Mouse (Mus musculus): ENCODE results near the gene Kank3. TPM values are rescaled to one million over a fixed set of nuclear protein-coding genes. Genes with fewer than 3 reads are reported as not detected.
A peak's percentile ranks its signal among the peaks of the same experiment; 100 is the strongest.

The Kank3 gene
- polyA plus RNA-seq (2015; fragmentation: Nextera tagmentation; extraction: Ambion mirVana) = 37.4 and 40.5 TPM in 2 replicates

GRCm38 (mm10) chr17:33810334-33811141 lies at the start of gene Kank3:
Gene Kank3, plus strand, starts transcription at chr17:33810519.
- peaks cover 21% of the 10 kb centered on the region for H3K27me3 ChIP-seq
- ATAC-seq (ENCODE audit: low FRiP score) = peak; percentile 98
- peak within 1 kb of the TSS; percentile 40; the same call in 1 of the 2 replicates for H3K27ac ChIP-seq
- H3K4me1 ChIP-seq (replicated peaks) = peaks cover 12% of the 10 kb centered on the region
- H3K36me3 ChIP-seq = no peaks in the 10 kb centered on the region
- H3K4me2 ChIP-seq = peak within 1 kb of the TSS; percentile 72
- H3K9ac ChIP-seq = peak within 1 kb of the TSS; percentile 70
- H3K4me3 ChIP-seq = peak within 1 kb of the TSS; percentile 49
- H3K9me3 ChIP-seq = no peaks in the 10 kb centered on the region
- WGBS = 1% methylated on average over 36 of the region's 36 CpGs

- no peaks in the 10 kb centered on the region for H3K36me3 ChIP-seq
- no peak overlapping the region for H3K4me3 ChIP-seq
- ATAC-seq (ENCODE audit: low FRiP score) = no peak
Measured at GRCm38 (mm10) chr17:33766389-33766788, 43.9 kb upstream of the Kank3 start.

GRCm38 (mm10) chr17:33771617-33772016 lies 38.7 kb upstream of the Kank3 start:
- H3K4me1 ChIP-seq (replicated peaks) = no peaks in the 10 kb centered on the region
- 97% methylated on average over 4 of the region's 4 CpGs for WGBS
- ATAC-seq (ENCODE audit: low FRiP score) = no peak
- no peak overlapping the region for H3K27ac ChIP-seq
- H3K4me3 ChIP-seq = no peak overlapping the region
- no peak overlapping the region for H3K9ac ChIP-seq
- no peaks in the 10 kb centered on the region for H3K9me3 ChIP-seq
- no peak overlapping the region for H3K4me2 ChIP-seq
- no peaks in the 10 kb centered on the region for H3K27me3 ChIP-seq
- no peaks in the 10 kb centered on the region for H3K36me3 ChIP-seq

More at GRCm38 (mm10) chr17:33766389-33766788, 43.9 kb upstream of the Kank3 start:
- H3K4me1 ChIP-seq (replicated peaks) = no peaks in the 10 kb centered on the region
- no peak overlapping the region for H3K9ac ChIP-seq
- no peaks in the 10 kb centered on the region for H3K27me3 ChIP-seq
- WGBS = 81% methylated on average over 3 of the region's 3 CpGs
- no peaks in the 10 kb centered on the region for H3K9me3 ChIP-seq
- H3K4me2 ChIP-seq = no peak overlapping the region
- H3K27ac ChIP-seq = no peak overlapping the region

GRCm38 (mm10) chr17:33773426-33773825 lies 36.9 kb upstream of the Kank3 start:
- Histone ChIP-seq H3K9ac (no peak overlapping the region), H3K9me3 (no peaks in the 10 kb centered on the region), H3K4me3 (no peak overlapping the region), H3K36me3 (no peaks in the 10 kb centered on the region; the same call in 1 of the 2 replicates), H3K27me3 (no peaks in the 10 kb centered on the region), H3K4me1 (replicated peaks) (peaks cover 2% of the 10 kb centered on the region; the same call in 1 of the 2 replicates), H3K4me2 (no peak overlapping the region), H3K27ac (no peak overlapping the region)
- ATAC-seq (ENCODE audit: low FRiP score) = no peak
- 78% methylated on average over 6 of the region's 6 CpGs for WGBS

- ATAC-seq (ENCODE audit: low FRiP score) = no peak
Measured at GRCm38 (mm10) chr17:33773871-33774572, 36.3 kb upstream of the Kank3 start.

GRCm38 (mm10) chr17:33774573-33775155 lies 35.7 kb upstream of the Kank3 start:
- Histone ChIP-seq H3K4me1 (replicated peaks) (peaks cover 14% of the 10 kb centered on the region), H3K4me2 (no peak overlapping the region), H3K36me3 (no peaks in the 10 kb centered on the region; the same call in 1 of the 2 replicates), H3K4me3 (no peak overlapping the region), H3K9me3 (no peaks in the 10 kb centered on the region), H3K27me3 (no peaks in the 10 kb centered on the region), H3K27ac (no peak overlapping the region), H3K9ac (no peak overlapping the region)
- 91% methylated on average over 8 of the region's 8 CpGs for WGBS
- ATAC-seq (ENCODE audit: low FRiP score) = no peak

More at GRCm38 (mm10) chr17:33773871-33774572, 36.3 kb upstream of the Kank3 start:
- H3K4me1 ChIP-seq (replicated peaks) = peaks cover 8% of the 10 kb centered on the region
- no peaks in the 10 kb centered on the region for H3K9me3 ChIP-seq
- no peaks in the 10 kb centered on the region; the same call in 1 of the 2 replicates for H3K36me3 ChIP-seq
- no peak overlapping the region for H3K27ac ChIP-seq
- no peaks in the 10 kb centered on the region for H3K27me3 ChIP-seq
- H3K4me3 ChIP-seq = no peak overlapping the region
- 93% methylated on average over 6 of the region's 6 CpGs for WGBS
- no peak overlapping the region for H3K4me2 ChIP-seq
- H3K9ac ChIP-seq = no peak overlapping the region

GRCm38 (mm10) chr17:33775287-33775686 lies 35.0 kb upstream of the Kank3 start:
- ATAC-seq (ENCODE audit: low FRiP score) = no peak
- Histone ChIP-seq H3K9ac (no peak overlapping the region), H3K4me1 (replicated peaks) (peaks cover 20% of the 10 kb centered on the region), H3K4me2 (no peak overlapping the region), H3K4me3 (no peak overlapping the region), H3K27ac (no peak overlapping the region), H3K27me3 (no peaks in the 10 kb centered on the region), H3K9me3 (no peaks in the 10 kb centered on the region), H3K36me3 (no peaks in the 10 kb centered on the region; the same call in 1 of the 2 replicates)
- WGBS = 97% methylated on average over 4 of the region's 4 CpGs

GRCm38 (mm10) chr17:33779271-33779966 lies 30.9 kb upstream of the Kank3 start:
- ATAC-seq (ENCODE audit: low FRiP score) = peak; percentile 82
- Histone ChIP-seq H3K4me1 (replicated peaks) (peaks cover 42% of the 10 kb centered on the region), H3K4me3 (0 out of 2 replicates have a peak overlapping the region, but pooled peaks have one; percentile 47), H3K27me3 (peaks cover 16% of the 10 kb centered on the region), H3K9ac (no peak overlapping the region; the same call in 1 of the 2 replicates), H3K36me3 (no peaks in the 10 kb centered on the region; the same call in 1 of the 2 replicates), H3K9me3 (no peaks in the 10 kb centered on the region), H3K27ac (peak overlapping the region; percentile 73), H3K4me2 (peak overlapping the region; percentile 88)
- WGBS = 61% methylated on average over 9 of the region's 9 CpGs

GRCm38 (mm10) chr17:33779967-33780295 lies 30.4 kb upstream of the Kank3 start:
- 0 out of 2 replicates have a peak, but pooled peaks have one; percentile 3 for ATAC-seq (ENCODE audit: low FRiP score)
- Histone ChIP-seq H3K4me3 (peak overlapping the region; percentile 47), H3K4me1 (replicated peaks) (peaks cover 42% of the 10 kb centered on the region), H3K4me2 (peak overlapping the region; percentile 88), H3K9ac (no peak overlapping the region), H3K9me3 (no peaks in the 10 kb centered on the region), H3K27me3 (peaks cover 16% of the 10 kb centered on the region), H3K36me3 (no peaks in the 10 kb centered on the region; the same call in 1 of the 2 replicates), H3K27ac (peak overlapping the region; percentile 70; the same call in 1 of the 2 replicates)
- 89% methylated on average over 5 of the region's 5 CpGs for WGBS

- 88% methylated on average over 5 of the region's 5 CpGs for WGBS
- Histone ChIP-seq H3K4me3 (peak overlapping the region; percentile 47), H3K27ac (peak overlapping the region; percentile 70; the same call in 1 of the 2 replicates), H3K4me1 (replicated peaks) (peaks cover 42% of the 10 kb centered on the region), H3K9ac (0 out of 2 replicates have a peak overlapping the region, but pooled peaks have one; percentile 72), H3K4me2 (peak overlapping the region; percentile 88), H3K36me3 (no peaks in the 10 kb centered on the region; the same call in 1 of the 2 replicates), H3K27me3 (peaks cover 16% of the 10 kb centered on the region), H3K9me3 (no peaks in the 10 kb centered on the region)
- ATAC-seq (ENCODE audit: low FRiP score) = no peak
Measured at GRCm38 (mm10) chr17:33780431-33780830, 29.9 kb upstream of the Kank3 start.

GRCm38 (mm10) chr17:33781124-33781977 lies 29.0 kb upstream of the Kank3 start, which contains the start of gene Angptl4:
Gene Angptl4, minus strand, starts transcription at chr17:33781830.
- peak within 1 kb of the TSS; percentile 71 for H3K27ac ChIP-seq
- WGBS = 3% methylated on average over 50 of the region's 50 CpGs
- peak within 1 kb of the TSS; percentile 88 for H3K4me2 ChIP-seq
- H3K4me3 ChIP-seq = peak within 1 kb of the TSS; percentile 47
- no peaks in the 10 kb centered on the region; the same call in 1 of the 2 replicates for H3K36me3 ChIP-seq
- no peaks in the 10 kb centered on the region for H3K9me3 ChIP-seq
- peak; percentile 77 for ATAC-seq (ENCODE audit: low FRiP score)
- peaks cover 16% of the 10 kb centered on the region for H3K27me3 ChIP-seq
- peaks cover 42% of the 10 kb centered on the region for H3K4me1 ChIP-seq (replicated peaks)
- H3K9ac ChIP-seq = peak within 1 kb of the TSS; percentile 72

Measured in hindbrain, embryonic 13.5 days (tissue).